Mouse (Mus musculus) testis, adult 2 months (tissue): ENCODE results near the gene Dnajc30.

Experiments used
- CTCF ChIP-seq: fragments of 200-500 bp; IDR thresholded peaks from 2 replicates; pipeline ENCODE4 v1.5.1; 2012; ENCODE audit warnings: low read depth, mild to moderate bottlenecking, inconsistent platforms, low read length, moderate library complexity; ENCODE audit not compliant: control insufficient read depth, insufficient read depth, insufficient replicate concordance
- POLR2A ChIP-seq: fragments of 200-500 bp; IDR thresholded peaks from 2 replicates; pipeline ENCODE4 v1.6.1; 2012; ENCODE audit warnings: low read depth, mild to moderate bottlenecking, inconsistent platforms, low read length, moderate library complexity; ENCODE audit not compliant: control insufficient read depth

- no peak for TF ChIP-seq POLR2A
- TF ChIP-seq CTCF, result no peak
Observed at GRCm38 (mm10) chr5:135109426-135109825, 45.4 kb downstream of the Dnajc30 start.
